Mouse (Mus musculus): ENCODE measurements around the gene Stk32c.

DNA sequence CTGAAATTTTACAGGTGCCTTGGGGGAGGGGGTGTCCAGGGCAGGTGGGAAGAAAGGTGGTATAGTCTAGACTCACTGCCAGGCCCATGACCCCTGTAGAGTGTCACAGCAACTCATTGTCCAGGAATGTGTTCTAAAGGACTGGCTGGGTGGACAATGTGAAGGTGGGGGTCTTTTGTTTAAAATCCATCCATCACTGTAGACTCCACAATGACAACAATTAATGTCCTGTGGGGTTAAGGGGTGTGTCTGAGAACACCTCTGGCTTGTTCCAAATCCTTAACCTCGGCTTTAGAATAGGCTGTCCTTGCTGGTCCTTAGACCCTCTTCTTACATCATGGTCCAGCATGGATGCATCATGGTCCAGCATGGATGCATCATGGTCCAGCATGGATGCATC, 128.8 kb downstream of the Stk32c start:
- TF ChIP-seq CTCF (IDR thresholded peaks at IDR 0.05) (no peak), EP300 (IDR thresholded peaks at IDR 0.05) (no peak)

Measured in lung, postnatal 0 days (tissue).